Mouse (Mus musculus) forebrain, embryonic 12.5 days (tissue): ENCODE results near the gene Omp. TPM values are rescaled to one million over a fixed set of nuclear protein-coding genes. Genes with fewer than 3 reads are reported as not detected.

Experiments
- ATAC-seq: fragments of 200-750 bp; cut with Nextera tagmentation; 2 replicates; pipeline ENCODE4 v1.8.0; 2017; ENCODE audit warnings: moderate TSS enrichment; ENCODE audit not compliant: low FRiP score
- H3K27ac ChIP-seq: fragments of 300-500 bp; sonication (generic); 2 replicates; pipeline ENCODE4 v1.5.1; 2016; ENCODE audit warnings: mild to moderate bottlenecking
- H3K27me3 ChIP-seq: fragments of 300-500 bp; sonication (generic); 2 replicates; pipeline ENCODE4 v1.6.1; 2016; ENCODE audit warnings: mild to moderate bottlenecking
- H3K36me3 ChIP-seq: fragments of 300-500 bp; sonication (generic); replicated peaks from 2 replicates; pipeline ENCODE4 v1.6.1; 2016; ENCODE audit warnings: mild to moderate bottlenecking
- H3K4me1 ChIP-seq: fragments of 300-500 bp; sonication (generic); 2 replicates; pipeline ENCODE4 v1.6.1; 2016
- H3K4me2 ChIP-seq: fragments of 300-500 bp; sonication (generic); 2 replicates; pipeline ENCODE4 v1.6.1; 2016; ENCODE audit warnings: mild to moderate bottlenecking, moderate library complexity
- H3K4me3 ChIP-seq: fragments of 300-500 bp; sonication (generic); replicated peaks from 2 replicates; pipeline ENCODE4 v1.5.1; 2016; ENCODE audit warnings: mild to moderate bottlenecking
- H3K9ac ChIP-seq: fragments of 300-500 bp; sonication (generic); 2 replicates; pipeline ENCODE4 v1.6.1; 2016; ENCODE audit warnings: mild to moderate bottlenecking
- H3K9me3 ChIP-seq: fragments of 300-500 bp; sonication (generic); 2 replicates; pipeline ENCODE4 v1.6.1; 2016
- WGBS: fragments of 180-500 bp; shearing (Covaris S2); methylation state at CpG from one replicate; pipeline ENCODE4 v1.1.7; 2016; 5-methylcytosine and 5-hydroxymethylcytosine counted together
- polyA plus RNA-seq: library from polyadenylated mRNA; unstranded; fragments of >200 nt; fragmentation: Nextera tagmentation; extraction: Ambion mirVana; gene quantifications from 2 replicates; pipeline ENCODE4 v1.2.1, GENCODE M21; 2016

Gene Omp
- polyA plus RNA-seq, 1 experiment from 2014 or later = 0.45 TPM

- no peaks in the 10 kb centered on the region for H3K9me3 ChIP-seq
- no peak overlapping the region for H3K4me2 ChIP-seq
- 0 out of 2 replicates have a peak, but pooled peaks cover 10% of the 10 kb centered on the region for H3K4me1 ChIP-seq
- no peak overlapping the region for H3K27ac ChIP-seq
- H3K4me3 ChIP-seq = no peak overlapping the region
- H3K27me3 ChIP-seq = peaks cover 13% of the 10 kb centered on the region; the same call in 1 of the 2 replicates
- WGBS = 84% methylated on average over 8 of the region's 8 CpGs
- no peak for ATAC-seq
- no peak overlapping the region for H3K9ac ChIP-seq
- H3K36me3 ChIP-seq = 0 out of 2 replicates have a peak, but pooled peaks cover 3% of the 10 kb centered on the region
Observed at GRCm38 (mm10) chr7:98121673-98122072, 23.6 kb downstream of the Omp start.

- Histone ChIP-seq H3K9ac (no peak overlapping the region), H3K9me3 (no peaks in the 10 kb centered on the region), H3K4me2 (no peak overlapping the region), H3K27ac (no peak overlapping the region), H3K36me3 (0 out of 2 replicates have a peak, but pooled peaks cover 2% of the 10 kb centered on the region), H3K27me3 (peaks cover 13% of the 10 kb centered on the region; the same call in 1 of the 2 replicates), H3K4me1 (0 out of 2 replicates have a peak, but pooled peaks cover 10% of the 10 kb centered on the region), H3K4me3 (no peak overlapping the region)
- ATAC-seq = no peak
- 87% methylated on average over 3 of the region's 3 CpGs for WGBS
Observed at GRCm38 (mm10) chr7:98121241-98121640, 24.1 kb downstream of the Omp start.

- Histone ChIP-seq H3K9ac (peak overlapping the region; percentile 38; the same call in 1 of the 2 replicates), H3K27ac (no peak overlapping the region), H3K4me3 (peak overlapping the region; percentile 26), H3K27me3 (peaks cover 13% of the 10 kb centered on the region; the same call in 1 of the 2 replicates), H3K9me3 (no peaks in the 10 kb centered on the region), H3K4me2 (peak overlapping the region; percentile 53), H3K4me1 (0 out of 2 replicates have a peak, but pooled peaks cover 10% of the 10 kb centered on the region), H3K36me3 (no peaks in the 10 kb centered on the region)
- WGBS = 4% methylated on average over 7 of the region's 7 CpGs
- peak; percentile 85 for ATAC-seq
Observed at GRCm38 (mm10) chr7:98120325-98120724, 25.0 kb downstream of the Omp start.

GRCm38 (mm10) chr7:98119961-98120232, 25.4 kb downstream of the Omp start:
- H3K36me3 ChIP-seq = no peaks in the 10 kb centered on the region
- H3K4me2 ChIP-seq = peak overlapping the region; percentile 53; the same call in 1 of the 2 replicates
- H3K27me3 ChIP-seq = peaks cover 13% of the 10 kb centered on the region; the same call in 1 of the 2 replicates
- 0 out of 2 replicates have a peak, but pooled peaks have one; percentile 27 for ATAC-seq
- 0 out of 2 replicates have a peak, but pooled peaks cover 10% of the 10 kb centered on the region for H3K4me1 ChIP-seq
- 89% methylated on average over 2 of the region's 2 CpGs for WGBS
- H3K27ac ChIP-seq = no peak overlapping the region
- no peak overlapping the region for H3K4me3 ChIP-seq
- no peak overlapping the region for H3K9ac ChIP-seq
- no peaks in the 10 kb centered on the region for H3K9me3 ChIP-seq

- H3K9ac ChIP-seq = peak within 1 kb of the TSS; percentile 38; the same call in 1 of the 2 replicates
- ATAC-seq = peak; percentile 24; the same call in 1 of the 2 replicates
- H3K27ac ChIP-seq = no peak within 1 kb of the TSS
- peak within 1 kb of the TSS; percentile 53 for H3K4me2 ChIP-seq
- WGBS = 34% methylated on average over 9 of the region's 9 CpGs
- H3K27me3 ChIP-seq = peaks cover 13% of the 10 kb centered on the region; the same call in 1 of the 2 replicates
- peak within 1 kb of the TSS; percentile 26 for H3K4me3 ChIP-seq
- no peaks in the 10 kb centered on the region for H3K36me3 ChIP-seq
- H3K4me1 ChIP-seq = 0 out of 2 replicates have a peak, but pooled peaks cover 10% of the 10 kb centered on the region
- H3K9me3 ChIP-seq = no peaks in the 10 kb centered on the region
Observed at GRCm38 (mm10) chr7:98119179-98119960, 25.9 kb downstream of the Omp start, which contains the start of gene Myo7a. Gene Myo7a, minus strand, starts transcription at chr7:98119524.

- H3K4me1 ChIP-seq = 0 out of 2 replicates have a peak, but pooled peaks cover 10% of the 10 kb centered on the region
- no peak overlapping the region for H3K27ac ChIP-seq
- no peak overlapping the region for H3K4me2 ChIP-seq
- 0 out of 2 replicates have a peak overlapping the region, but pooled peaks have one; percentile 2 for H3K9ac ChIP-seq
- no peak for ATAC-seq
- H3K9me3 ChIP-seq = no peaks in the 10 kb centered on the region
- peaks cover 19% of the 10 kb centered on the region for H3K27me3 ChIP-seq
- H3K4me3 ChIP-seq = no peak overlapping the region
- WGBS = 76% methylated on average over 11 of the region's 11 CpGs
- H3K36me3 ChIP-seq = no peaks in the 10 kb centered on the region
Observed at GRCm38 (mm10) chr7:98117012-98117660, 28.2 kb downstream of the Omp start.

- no peaks in the 10 kb centered on the region for H3K36me3 ChIP-seq
- H3K9me3 ChIP-seq = no peaks in the 10 kb centered on the region
- peaks cover 12% of the 10 kb centered on the region for H3K4me1 ChIP-seq
- no peak overlapping the region for H3K4me3 ChIP-seq
- no peak overlapping the region for H3K9ac ChIP-seq
- H3K27me3 ChIP-seq = peaks cover 34% of the 10 kb centered on the region
- no peak for ATAC-seq
- no peak overlapping the region for H3K4me2 ChIP-seq
- WGBS = 82% methylated on average over 6 of the region's 6 CpGs
- H3K27ac ChIP-seq = no peak overlapping the region
Observed at GRCm38 (mm10) chr7:98114656-98115055, 30.6 kb downstream of the Omp start.

- no peak for ATAC-seq
- 10% methylated on average over 25 of the region's 25 CpGs for WGBS
- H3K9ac ChIP-seq = no peak overlapping the region
Observed at GRCm38 (mm10) chr7:98111233-98111632, 34.1 kb downstream of the Omp start.

GRCm38 (mm10) chr7:98109771-98110170, 35.5 kb downstream of the Omp start:
- WGBS = 81% methylated on average over 4 of the region's 4 CpGs
- no peaks in the 10 kb centered on the region for H3K36me3 ChIP-seq
- H3K27ac ChIP-seq = no peak overlapping the region
- no peaks in the 10 kb centered on the region for H3K9me3 ChIP-seq
- ATAC-seq = no peak
- H3K9ac ChIP-seq = no peak overlapping the region
- H3K4me2 ChIP-seq = no peak overlapping the region
- H3K27me3 ChIP-seq = peaks cover 34% of the 10 kb centered on the region
- H3K4me3 ChIP-seq = no peak overlapping the region
- H3K4me1 ChIP-seq = peaks cover 6% of the 10 kb centered on the region

More at GRCm38 (mm10) chr7:98111233-98111632, 34.1 kb downstream of the Omp start:
- H3K27me3 ChIP-seq = peaks cover 34% of the 10 kb centered on the region
- H3K9me3 ChIP-seq = no peaks in the 10 kb centered on the region
- no peaks in the 10 kb centered on the region for H3K36me3 ChIP-seq
- H3K27ac ChIP-seq = no peak overlapping the region
- H3K4me3 ChIP-seq = peak overlapping the region; percentile 19
- H3K4me1 ChIP-seq = peaks cover 6% of the 10 kb centered on the region
- peak overlapping the region; percentile 48 for H3K4me2 ChIP-seq

GRCm38 (mm10) chr7:98108636-98109430, 36.5 kb downstream of the Omp start:
- ATAC-seq = 0 out of 2 replicates have a peak, but pooled peaks have one; percentile 41
- Histone ChIP-seq H3K36me3 (no peaks in the 10 kb centered on the region), H3K9ac (0 out of 2 replicates have a peak overlapping the region, but pooled peaks have one; percentile 4)

GRCm38 (mm10) chr7:98106272-98106671, 39.0 kb downstream of the Omp start:
- Histone ChIP-seq H3K27ac (no peak overlapping the region), H3K27me3 (peaks cover 15% of the 10 kb centered on the region), H3K4me3 (no peak overlapping the region), H3K4me1 (peaks cover 12% of the 10 kb centered on the region), H3K9ac (no peak overlapping the region), H3K4me2 (no peak overlapping the region), H3K36me3 (no peaks in the 10 kb centered on the region), H3K9me3 (no peaks in the 10 kb centered on the region)
- WGBS = 90% methylated on average over 7 of the region's 7 CpGs
- no peak for ATAC-seq

More at GRCm38 (mm10) chr7:98108636-98109430, 36.5 kb downstream of the Omp start:
- no peak overlapping the region for H3K4me2 ChIP-seq
- H3K27ac ChIP-seq = no peak overlapping the region
- no peaks in the 10 kb centered on the region for H3K9me3 ChIP-seq
- peaks cover 6% of the 10 kb centered on the region for H3K4me1 ChIP-seq
- peaks cover 34% of the 10 kb centered on the region for H3K27me3 ChIP-seq
- no peak overlapping the region for H3K4me3 ChIP-seq
- 83% methylated on average over 16 of the region's 16 CpGs for WGBS
